Mouse (Mus musculus) forebrain, embryonic 10.5 days (tissue): ENCODE measurements around the gene Slc2a5. TPM values are rescaled to one million over a fixed set of nuclear protein-coding genes. Genes with fewer than 3 reads are reported as not detected.

ENCODE experiments used
- DNase-seq: peaks from one replicate; pipeline ENCODE4 v3.0.0-alpha.2; 2017; ENCODE audit warnings: low spot score; ENCODE audit errors: extremely low spot score
- H3K27ac ChIP-seq: fragments of 300-500 bp; sonication (generic); 2 replicates; pipeline ENCODE4 v1.5.1; 2016; ENCODE audit warnings: mild to moderate bottlenecking
- H3K27me3 ChIP-seq: fragments of 300-500 bp; sonication (generic); 2 replicates; pipeline ENCODE4 v1.6.1; 2016; ENCODE audit warnings: mild to moderate bottlenecking; ENCODE audit not compliant: poor library complexity, severe bottlenecking
- H3K36me3 ChIP-seq: fragments of 300-500 bp; sonication (generic); replicated peaks from 2 replicates; pipeline ENCODE4 v1.6.1; 2016; ENCODE audit warnings: mild to moderate bottlenecking, moderate library complexity
- H3K4me1 ChIP-seq: fragments of 300-500 bp; sonication (generic); 2 replicates; pipeline ENCODE4 v1.6.1; 2016
- H3K4me3 ChIP-seq: fragments of 300-500 bp; sonication (generic); 2 replicates; pipeline ENCODE4 v1.5.1; 2016; ENCODE audit warnings: mild to moderate bottlenecking, moderate library complexity
- H3K9me3 ChIP-seq: fragments of 300-500 bp; sonication (generic); 2 replicates; pipeline ENCODE4 v1.6.1; 2016; ENCODE audit warnings: mild to moderate bottlenecking, moderate library complexity
- WGBS: fragments of 180-500 bp; shearing (Covaris S2); methylation state at CpG from one replicate; pipeline ENCODE4 v1.1.7; 2016; 5-methylcytosine and 5-hydroxymethylcytosine counted together
- polyA plus RNA-seq: library from polyadenylated mRNA; unstranded; fragments of >200 nt; fragmentation: Nextera tagmentation; extraction: Ambion mirVana; gene quantifications from 2 replicates; pipeline ENCODE4 v1.2.1, GENCODE M21; 2016

The Slc2a5 gene
- polyA plus RNA-seq, 1 experiment from 2014 or later: 1.3 TPM

- Histone ChIP-seq H3K4me1 (peaks cover 6% of the 10 kb centered on the region; the same call in 1 of the 2 replicates), H3K9me3 (peaks cover 1% of the 10 kb centered on the region; the same call in 1 of the 2 replicates), H3K4me3 (no peak overlapping the region), H3K36me3 (no peaks in the 10 kb centered on the region), H3K27ac (no peak overlapping the region), H3K27me3 (peaks cover 7% of the 10 kb centered on the region; the same call in 1 of the 2 replicates)
- 73% methylated on average over 14 of the region's 14 CpGs for WGBS
- no peak for DNase-seq
Observed at GRCm38 (mm10) chr4:150157348-150157882, 38.3 kb downstream of the Slc2a5 start.

GRCm38 (mm10) chr4:150159458-150159857 is 40.4 kb downstream of the Slc2a5 start:
- Histone ChIP-seq H3K27ac (no peak overlapping the region), H3K36me3 (no peaks in the 10 kb centered on the region), H3K4me1 (peaks cover 6% of the 10 kb centered on the region; the same call in 1 of the 2 replicates), H3K27me3 (peaks cover 7% of the 10 kb centered on the region; the same call in 1 of the 2 replicates), H3K4me3 (no peak overlapping the region), H3K9me3 (peaks cover 19% of the 10 kb centered on the region; the same call in 1 of the 2 replicates)
- 88% methylated on average over 2 of the region's 2 CpGs for WGBS
- DNase-seq: no peak

GRCm38 (mm10) chr4:150162561-150163169 is 43.6 kb downstream of the Slc2a5 start:
- Histone ChIP-seq H3K4me1 (peaks cover 13% of the 10 kb centered on the region), H3K4me3 (no peak overlapping the region), H3K27me3 (peaks cover 7% of the 10 kb centered on the region; the same call in 1 of the 2 replicates), H3K36me3 (no peaks in the 10 kb centered on the region), H3K27ac (no peak overlapping the region), H3K9me3 (peaks cover 19% of the 10 kb centered on the region; the same call in 1 of the 2 replicates)
- no peak for DNase-seq
- 73% methylated on average over 13 of the region's 13 CpGs for WGBS

DNA sequence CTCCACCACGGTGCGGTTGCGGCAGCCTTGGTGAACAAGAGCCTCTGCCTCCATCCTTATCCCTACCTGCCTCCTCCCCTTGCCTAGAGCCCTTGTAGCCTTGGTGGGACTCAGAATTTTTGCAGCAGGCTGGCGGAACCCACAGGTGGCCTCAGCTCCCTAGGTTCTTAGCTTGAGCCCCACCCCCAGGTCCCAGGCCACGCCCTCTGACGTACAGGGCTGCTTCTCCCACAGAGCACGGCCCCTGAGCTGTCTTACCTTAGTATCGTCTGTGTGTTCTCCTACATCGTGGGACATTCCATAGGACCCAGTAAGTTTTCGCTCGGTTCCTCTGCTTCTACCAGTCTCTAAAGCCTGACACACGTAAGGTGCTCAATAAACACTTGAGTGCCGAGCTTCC is 45.8 kb downstream of the Slc2a5 start:
- Histone ChIP-seq H3K27ac (no peak overlapping the region), H3K36me3 (no peaks in the 10 kb centered on the region), H3K4me1 (peaks cover 7% of the 10 kb centered on the region), H3K27me3 (no peaks in the 10 kb centered on the region), H3K9me3 (peaks cover 19% of the 10 kb centered on the region; the same call in 1 of the 2 replicates), H3K4me3 (peak overlapping the region; percentile 23; the same call in 1 of the 2 replicates)
- WGBS: 31% methylated on average over 13 of the region's 13 CpGs
- no peak for DNase-seq

- 86% methylated on average over 10 of the region's 10 CpGs for WGBS
- DNase-seq: no peak
- H3K4me1 ChIP-seq: peaks cover 7% of the 10 kb centered on the region
- no peak overlapping the region for H3K4me3 ChIP-seq
- no peak overlapping the region for H3K27ac ChIP-seq
- H3K36me3 ChIP-seq: no peaks in the 10 kb centered on the region
- peaks cover 8% of the 10 kb centered on the region; the same call in 1 of the 2 replicates for H3K9me3 ChIP-seq
- no peaks in the 10 kb centered on the region for H3K27me3 ChIP-seq
Observed at GRCm38 (mm10) chr4:150168406-150168805, 49.3 kb downstream of the Slc2a5 start.

GRCm38 (mm10) chr4:150172107-150172506 is 53.0 kb downstream of the Slc2a5 start:
- H3K4me1 ChIP-seq: peaks cover 10% of the 10 kb centered on the region
- H3K27me3 ChIP-seq: no peaks in the 10 kb centered on the region
- no peak overlapping the region for H3K27ac ChIP-seq
- WGBS: 79% methylated on average over 8 of the region's 8 CpGs
- no peaks in the 10 kb centered on the region for H3K9me3 ChIP-seq
- no peak for DNase-seq
- H3K4me3 ChIP-seq: no peak overlapping the region
- H3K36me3 ChIP-seq: no peaks in the 10 kb centered on the region

DNA sequence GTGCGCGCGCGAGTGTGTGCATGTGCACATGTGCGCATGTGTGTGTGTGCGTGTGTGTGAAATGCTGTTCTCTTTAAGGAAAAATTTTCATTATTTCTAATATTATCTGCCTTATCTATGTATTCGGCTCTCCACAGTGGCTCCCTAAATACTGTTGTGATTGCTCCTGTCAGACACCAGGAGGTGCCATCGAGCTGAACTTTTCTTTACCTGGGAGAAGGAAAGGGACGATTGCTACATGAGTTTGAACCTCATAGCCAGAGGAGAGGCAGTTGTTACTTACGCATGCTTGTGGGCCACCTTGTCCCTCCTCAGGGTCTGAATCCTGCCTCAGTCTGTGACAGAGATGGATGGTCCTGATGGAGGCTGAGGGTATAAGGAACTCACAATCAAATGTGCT is 54.2 kb downstream of the Slc2a5 start:
- Histone ChIP-seq H3K27ac (no peak overlapping the region), H3K4me3 (no peak overlapping the region), H3K27me3 (no peaks in the 10 kb centered on the region), H3K9me3 (no peaks in the 10 kb centered on the region), H3K4me1 (peaks cover 12% of the 10 kb centered on the region), H3K36me3 (no peaks in the 10 kb centered on the region)
- WGBS: 59% methylated on average over 10 of the region's 10 CpGs
- DNase-seq: peak; percentile 34

DNA sequence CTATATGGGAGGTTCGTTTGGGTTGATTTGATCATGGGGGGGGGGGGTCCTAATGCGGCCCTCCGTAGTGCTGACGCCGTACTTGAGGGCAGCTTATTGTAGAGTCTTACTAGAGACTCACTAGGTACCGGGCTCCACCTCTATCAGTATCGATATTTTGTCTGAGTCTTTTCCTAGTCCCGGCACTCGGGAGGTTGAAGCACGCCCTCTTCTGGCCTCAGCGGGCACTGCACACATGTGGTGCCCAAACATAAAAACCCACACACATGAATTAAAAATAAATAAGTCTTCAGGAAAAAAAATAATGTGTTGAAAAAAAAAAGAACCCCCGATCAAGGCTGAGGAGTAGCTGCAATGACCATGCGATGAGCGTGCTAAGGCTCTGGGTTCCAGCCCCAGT is 54.9 kb downstream of the Slc2a5 start:
- no peak overlapping the region for H3K27ac ChIP-seq
- WGBS: 95% methylated on average over 14 of the region's 14 CpGs
- DNase-seq: no peak
- no peaks in the 10 kb centered on the region for H3K36me3 ChIP-seq
- no peaks in the 10 kb centered on the region for H3K27me3 ChIP-seq
- peaks cover 17% of the 10 kb centered on the region for H3K4me1 ChIP-seq
- H3K9me3 ChIP-seq: no peaks in the 10 kb centered on the region
- H3K4me3 ChIP-seq: no peak overlapping the region

GRCm38 (mm10) chr4:150176535-150176934 is 57.5 kb downstream of the Slc2a5 start:
- WGBS: 12% methylated on average over 7 of the region's 7 CpGs
- Histone ChIP-seq H3K4me3 (peak overlapping the region; percentile 9; the same call in 1 of the 2 replicates), H3K36me3 (no peaks in the 10 kb centered on the region), H3K27me3 (no peaks in the 10 kb centered on the region), H3K9me3 (peaks cover 3% of the 10 kb centered on the region; the same call in 1 of the 2 replicates), H3K4me1 (peaks cover 17% of the 10 kb centered on the region), H3K27ac (no peak overlapping the region; the same call in 1 of the 2 replicates)
- DNase-seq: peak; percentile 67

GRCm38 (mm10) chr4:150177122-150177521 is 58.0 kb downstream of the Slc2a5 start:
- peaks cover 17% of the 10 kb centered on the region for H3K4me1 ChIP-seq
- WGBS: 71% methylated on average over 8 of the region's 8 CpGs
- no peak for DNase-seq

DNA sequence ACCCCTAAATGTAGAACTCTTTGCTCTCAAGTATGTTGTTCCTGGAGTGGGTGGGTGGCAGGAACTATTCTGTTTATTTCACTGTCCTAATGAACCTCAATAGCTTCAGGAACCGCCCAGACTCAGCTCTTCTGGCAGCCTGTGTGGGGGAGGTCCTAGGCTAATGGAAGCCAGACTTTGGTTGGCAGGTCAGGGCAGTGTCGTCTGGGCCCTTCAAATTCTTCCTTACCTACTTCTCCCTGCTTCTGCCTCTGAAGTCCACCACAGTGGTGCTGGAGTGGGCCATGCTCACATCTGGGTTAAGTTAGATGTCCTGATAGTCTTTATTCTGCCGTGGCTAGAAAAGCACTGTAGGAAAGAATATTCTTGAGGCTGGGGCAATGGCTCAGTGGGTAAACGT is 59.0 kb downstream of the Slc2a5 start:
- Histone ChIP-seq H3K27ac (no peak overlapping the region), H3K9me3 (peaks cover 8% of the 10 kb centered on the region; the same call in 1 of the 2 replicates), H3K4me1 (peaks cover 17% of the 10 kb centered on the region), H3K36me3 (no peaks in the 10 kb centered on the region), H3K4me3 (no peak overlapping the region), H3K27me3 (no peaks in the 10 kb centered on the region)
- no peak for DNase-seq
- WGBS: 60% methylated on average over 4 of the region's 4 CpGs

More at GRCm38 (mm10) chr4:150177122-150177521, 58.0 kb downstream of the Slc2a5 start:
- Histone ChIP-seq H3K9me3 (peaks cover 3% of the 10 kb centered on the region; the same call in 1 of the 2 replicates), H3K27me3 (no peaks in the 10 kb centered on the region), H3K27ac (no peak overlapping the region), H3K36me3 (no peaks in the 10 kb centered on the region), H3K4me3 (no peak overlapping the region)

DNA sequence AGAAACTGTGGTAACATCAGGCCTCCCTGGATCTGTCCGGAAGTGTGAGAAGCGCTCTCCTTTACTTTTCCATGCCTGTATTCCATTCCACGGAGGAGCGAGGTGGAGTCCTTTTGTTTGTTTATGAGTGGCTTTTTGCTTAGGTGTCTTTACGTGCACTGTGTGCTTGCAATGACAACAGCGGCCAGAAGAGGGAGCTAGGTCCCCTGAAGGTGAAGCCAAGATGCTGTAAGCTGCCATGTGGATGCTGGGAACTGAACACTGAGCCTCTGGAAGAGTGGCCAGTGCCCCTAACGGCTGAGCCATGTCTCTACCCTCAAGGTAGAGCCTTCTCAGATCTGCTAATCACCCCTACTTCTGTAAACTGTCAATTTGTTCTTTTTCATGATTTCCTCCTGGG is 62.2 kb downstream of the Slc2a5 start:
- H3K27me3 ChIP-seq: no peaks in the 10 kb centered on the region
- peaks cover 8% of the 10 kb centered on the region; the same call in 1 of the 2 replicates for H3K9me3 ChIP-seq
- 91% methylated on average over 7 of the region's 7 CpGs for WGBS
- no peak overlapping the region for H3K4me3 ChIP-seq
- no peak for DNase-seq
- no peak overlapping the region for H3K27ac ChIP-seq
- peaks cover 16% of the 10 kb centered on the region for H3K4me1 ChIP-seq
- H3K36me3 ChIP-seq: no peaks in the 10 kb centered on the region

DNA sequence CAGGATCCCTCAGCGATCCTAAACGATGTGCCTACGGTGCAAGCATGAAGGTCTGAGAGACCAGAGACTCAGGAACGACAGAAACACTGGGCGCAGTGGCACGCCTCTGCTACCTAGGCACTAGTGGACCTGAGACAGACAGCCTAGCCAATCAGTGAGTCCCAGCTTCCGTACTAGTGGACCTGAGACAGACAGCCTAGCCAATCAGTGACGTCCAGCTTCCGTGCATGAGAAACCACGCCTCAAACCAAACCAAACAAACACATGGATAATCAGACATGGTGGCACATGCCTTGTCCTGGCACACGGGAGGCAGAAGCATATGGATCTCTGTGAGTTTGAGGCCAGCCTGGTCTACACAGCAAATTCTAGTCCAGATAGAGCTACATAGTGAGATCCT is 69.2 kb downstream of the Slc2a5 start:
- peaks cover 8% of the 10 kb centered on the region; the same call in 1 of the 2 replicates for H3K4me1 ChIP-seq
- 56% methylated on average over 11 of the region's 11 CpGs for WGBS
- no peaks in the 10 kb centered on the region for H3K27me3 ChIP-seq
- H3K36me3 ChIP-seq: no peaks in the 10 kb centered on the region
- H3K27ac ChIP-seq: no peak overlapping the region
- no peak for DNase-seq
- no peak overlapping the region for H3K4me3 ChIP-seq
- H3K9me3 ChIP-seq: no peaks in the 10 kb centered on the region; the same call in 1 of the 2 replicates
